7 mouse cellular contexts compared by ENCODE assay signal in genomic region chr19:42272003-42272963, GRCm38 (mm10). TPM values are rescaled to one million over a fixed set of nuclear protein-coding genes. Genes with fewer than 3 reads are reported as not detected.
A peak's percentile ranks its signal among the peaks of the same experiment; 100 is the strongest.
DNase-seq lines count a peak whose midpoint lies in the region; ATAC-seq lines count a peak whose summit lies in the region.

No protein-coding gene starts in this region.

- no peaks in the 10 kb centered on the region for H3K27me3 ChIP-seq in midbrain, embryonic 11.5 days (ENCODE audit: control insufficient read depth, insufficient read depth, low read length)

- ATAC-seq in erythroid progenitor cell, adult 5-6 weeks (replicated peaks; ENCODE audit: low FRiP score, poor library complexity, severe bottlenecking) = peak; percentile 65; the same call in 1 of the 2 replicates
- ATAC-seq in midbrain, embryonic 11.5 days (ENCODE audit: low FRiP score) = no peak

- peak; percentile 69 for DNase-seq in MN1 (ENCODE audit: low spot score)
- DNase-seq in brain, adult 2 months (ENCODE audit: low read depth, low spot score) = peak; percentile 90
- DNase-seq in heart, postnatal 4 days = peak; percentile 86
- peak; percentile 79 for DNase-seq in left cerebral cortex, adult 11 months (ENCODE audit: low spot score)
- peak; percentile 99 for DNase-seq in midbrain, embryonic 11.5 days (ENCODE audit: low spot score, missing footprints)
- DNase-seq in spleen, adult 18-20 months = peak; percentile 18 to 69

- no peak overlapping the region for H3K9ac ChIP-seq in midbrain, embryonic 11.5 days (ENCODE audit: low read length)

- no peaks in the 10 kb centered on the region; the same call in 1 of the 2 replicates for H3K4me1 ChIP-seq in midbrain, embryonic 11.5 days (ENCODE audit: control insufficient read depth, insufficient read depth, low read length)

- no peak overlapping the region for H3K27ac ChIP-seq in midbrain, embryonic 11.5 days (ENCODE audit: low read depth, low read length)

- WGBS in midbrain, embryonic 11.5 days = 40% methylated on average over 14 of the region's 14 CpGs

- no peaks in the 10 kb centered on the region for H3K36me3 ChIP-seq in midbrain, embryonic 11.5 days (ENCODE audit: control insufficient read depth, insufficient read depth, low read length)

- H3K4me3 ChIP-seq in midbrain, embryonic 11.5 days (ENCODE audit: low read depth, low read length) = no peak overlapping the region

- no peak overlapping the region for H3K4me2 ChIP-seq in midbrain, embryonic 11.5 days

- H3K9me3 ChIP-seq in midbrain, embryonic 11.5 days (ENCODE audit: control insufficient read depth, low read length) = no peaks in the 10 kb centered on the region

RNA-seq across cellular contexts. Expression of gene Golga7b, which starts 24.9 kb away (rescaled TPM):
- not detected in 2 replicates for total RNA-seq in erythroid progenitor cell, adult 5-6 weeks (2015; ENCODE audit: low replicate concordance)
- total RNA-seq in erythroid progenitor cell, adult 5-6 weeks (2017; ENCODE audit: low replicate concordance) = not detected in 2 replicates
- total RNA-seq in heart, postnatal 4 days (2021) = under 1 TPM; 0.45 to 0.54 TPM
- 2.3 and 2.8 TPM in 2 replicates for polyA plus RNA-seq in midbrain, embryonic 11.5 days (2014; fragmentation: Nextera tagmentation; extraction: Ambion mirVana)

Comparison
In these comparisons a context has a peak if more than half of its experiments do, and no peak if none do; other contexts are left out.
1. DNase-seq: peak in every context shown above with its lines; median percentile 99 in midbrain, embryonic 11.5 days; 90 in brain, adult 2 months; 86 in heart, postnatal 4 days; 79 in left cerebral cortex, adult 11 months; 69 in MN1; 44 in spleen, adult 18-20 months.